Mouse (Mus musculus): Measurements from ENCODE around the gene Lrig3. TPM values are rescaled to one million over a fixed set of nuclear protein-coding genes. Genes with fewer than 3 reads are reported as not detected.

Lrig3 gene
- polyA plus RNA-seq, 1 experiment from 2014 or later = 10.6 TPM

DNA sequence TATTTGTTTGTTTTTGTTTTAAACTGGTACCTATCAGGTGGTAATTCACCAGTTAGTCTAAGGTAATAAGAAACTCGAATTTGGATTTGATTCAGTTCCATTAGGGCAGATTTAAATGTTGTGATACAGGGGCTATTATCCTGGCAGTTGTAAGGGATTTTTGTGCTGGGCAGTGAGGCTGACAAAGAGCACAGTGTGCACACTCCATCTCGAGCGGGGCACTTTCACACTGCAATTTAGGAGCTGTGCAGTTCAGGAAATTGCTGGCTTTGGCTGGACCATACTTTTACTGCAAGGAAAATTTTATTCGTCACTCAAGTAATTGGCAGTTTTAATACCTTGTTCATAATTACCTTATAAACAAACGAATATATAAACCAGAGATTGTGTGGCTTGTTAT is 24.4 kb downstream of the Lrig3 start:
- H3K27me3 ChIP-seq = peaks cover 11% of the 10 kb centered on the region; the same call in 1 of the 2 replicates
- no peak overlapping the region for H3K27ac ChIP-seq
- no peak for ATAC-seq (ENCODE audit: low FRiP score)
- H3K4me1 ChIP-seq = peaks cover 6% of the 10 kb centered on the region
- no peak overlapping the region for H3K4me2 ChIP-seq
- no peaks in the 10 kb centered on the region for H3K9me3 ChIP-seq
- H3K36me3 ChIP-seq (replicated peaks) = no peaks in the 10 kb centered on the region
- 37% methylated on average over 5 of the region's 5 CpGs for WGBS
- no peak overlapping the region for H3K4me3 ChIP-seq (replicated peaks)
- no peak overlapping the region for H3K9ac ChIP-seq

DNA sequence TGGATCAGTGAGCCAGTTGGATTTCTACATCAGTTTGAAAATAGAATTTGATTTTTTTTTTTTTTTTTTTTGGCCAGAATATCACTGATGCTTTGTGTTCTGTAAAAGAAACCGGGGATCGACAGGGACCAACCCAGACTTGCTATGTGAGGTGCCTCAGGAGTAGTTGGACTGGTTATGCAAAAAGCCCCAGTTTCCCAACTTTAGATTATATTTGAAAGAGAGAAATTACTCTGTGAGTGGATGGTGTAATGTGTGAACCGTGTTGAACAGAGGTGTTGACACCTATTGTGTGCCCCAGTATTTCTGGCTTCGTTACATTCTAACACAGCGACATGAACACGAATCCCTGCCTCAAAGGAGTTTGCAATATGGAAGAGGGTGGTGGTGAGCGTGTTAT is 25.9 kb downstream of the Lrig3 start:
- Histone ChIP-seq H3K4me3 (replicated peaks) (no peak overlapping the region), H3K4me1 (peaks cover 9% of the 10 kb centered on the region), H3K9ac (no peak overlapping the region), H3K27ac (no peak overlapping the region), H3K4me2 (no peak overlapping the region), H3K9me3 (no peaks in the 10 kb centered on the region), H3K27me3 (peaks cover 17% of the 10 kb centered on the region; the same call in 1 of the 2 replicates), H3K36me3 (replicated peaks) (no peaks in the 10 kb centered on the region)
- WGBS = 83% methylated on average over 7 of the region's 7 CpGs
- no peak for ATAC-seq (ENCODE audit: low FRiP score)

DNA sequence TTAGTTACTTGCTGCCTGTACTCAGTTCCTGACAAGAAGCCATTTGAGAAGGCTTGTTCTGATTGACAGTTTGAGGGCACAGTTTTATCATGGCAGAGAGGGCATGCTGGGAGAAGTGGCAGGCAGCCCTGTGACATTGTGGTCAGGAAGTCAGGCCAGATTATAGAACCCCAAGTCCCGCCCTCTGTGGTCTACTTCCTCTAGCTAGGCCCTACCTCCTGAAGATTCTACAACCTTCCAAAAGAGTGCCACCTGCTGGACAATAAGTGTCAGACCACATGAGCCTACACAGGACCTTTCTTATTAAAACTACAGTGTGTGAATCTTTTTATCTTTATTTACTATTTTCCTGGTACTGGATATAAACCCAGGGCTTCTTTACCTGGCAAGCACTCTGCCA is 28.9 kb downstream of the Lrig3 start:
- Histone ChIP-seq H3K4me1 (peaks cover 18% of the 10 kb centered on the region), H3K9ac (no peak overlapping the region), H3K9me3 (no peaks in the 10 kb centered on the region), H3K36me3 (replicated peaks) (peaks cover 4% of the 10 kb centered on the region; the same call in 1 of the 2 replicates), H3K27ac (no peak overlapping the region), H3K4me2 (no peak overlapping the region), H3K4me3 (replicated peaks) (no peak overlapping the region), H3K27me3 (peaks cover 24% of the 10 kb centered on the region)
- WGBS = 91% methylated on average over 1 of the region's 1 CpGs
- no peak for ATAC-seq (ENCODE audit: low FRiP score)

DNA sequence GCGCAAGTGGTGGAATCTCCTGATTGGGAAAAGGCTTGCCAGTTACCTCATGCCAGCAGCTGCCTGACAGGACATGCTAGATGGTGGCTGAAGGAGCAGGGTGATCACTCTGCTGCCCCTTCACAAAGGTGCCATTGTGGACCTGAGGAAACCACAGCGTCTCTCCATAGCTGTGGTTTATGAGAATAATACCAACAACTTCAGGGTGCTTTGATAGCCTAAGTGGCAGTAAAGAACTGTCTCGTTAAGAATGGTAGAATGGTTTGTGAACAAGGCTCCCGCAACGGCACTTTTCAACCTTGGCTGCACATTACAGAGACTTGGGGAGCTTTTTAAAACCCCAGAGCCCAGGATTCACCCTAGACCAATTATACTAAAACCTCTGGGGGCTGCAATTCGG is 29.7 kb downstream of the Lrig3 start:
- H3K36me3 ChIP-seq (replicated peaks) = peaks cover 4% of the 10 kb centered on the region; the same call in 1 of the 2 replicates
- H3K27me3 ChIP-seq = peaks cover 27% of the 10 kb centered on the region
- H3K27ac ChIP-seq = no peak overlapping the region
- 58% methylated on average over 6 of the region's 6 CpGs for WGBS
- no peak overlapping the region for H3K9ac ChIP-seq
- peaks cover 14% of the 10 kb centered on the region; the same call in 1 of the 2 replicates for H3K4me1 ChIP-seq
- H3K4me3 ChIP-seq (replicated peaks) = no peak overlapping the region
- ATAC-seq (ENCODE audit: low FRiP score) = no peak
- H3K9me3 ChIP-seq = no peaks in the 10 kb centered on the region
- H3K4me2 ChIP-seq = no peak overlapping the region

DNA sequence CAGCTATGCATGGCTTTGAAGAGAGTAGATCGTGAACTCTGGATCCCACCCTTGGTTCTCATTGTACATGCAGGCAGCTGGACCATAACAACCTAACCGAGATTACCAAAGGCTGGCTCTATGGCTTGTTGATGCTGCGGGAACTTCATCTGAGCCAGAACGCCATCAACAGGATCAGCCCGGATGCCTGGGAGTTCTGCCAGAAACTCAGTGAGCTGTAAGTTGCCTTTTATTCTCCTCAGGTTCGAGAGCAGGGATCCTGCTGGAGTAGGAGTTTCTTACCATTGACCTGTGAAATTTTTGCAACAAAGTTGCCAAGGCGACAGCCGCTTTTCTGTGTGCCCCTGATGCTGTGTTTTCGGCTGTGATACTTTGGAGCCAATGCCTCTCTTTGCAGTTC is 31.0 kb downstream of the Lrig3 start:
- H3K9me3 ChIP-seq = no peaks in the 10 kb centered on the region
- H3K36me3 ChIP-seq (replicated peaks) = peaks cover 4% of the 10 kb centered on the region; the same call in 1 of the 2 replicates
- H3K4me3 ChIP-seq (replicated peaks) = no peak overlapping the region
- no peak overlapping the region for H3K4me2 ChIP-seq
- H3K9ac ChIP-seq = no peak overlapping the region
- peaks cover 32% of the 10 kb centered on the region for H3K27me3 ChIP-seq
- peak; percentile 79 for ATAC-seq (ENCODE audit: low FRiP score)
- peaks cover 14% of the 10 kb centered on the region; the same call in 1 of the 2 replicates for H3K4me1 ChIP-seq
- 32% methylated on average over 9 of the region's 9 CpGs for WGBS
- H3K27ac ChIP-seq = no peak overlapping the region

DNA sequence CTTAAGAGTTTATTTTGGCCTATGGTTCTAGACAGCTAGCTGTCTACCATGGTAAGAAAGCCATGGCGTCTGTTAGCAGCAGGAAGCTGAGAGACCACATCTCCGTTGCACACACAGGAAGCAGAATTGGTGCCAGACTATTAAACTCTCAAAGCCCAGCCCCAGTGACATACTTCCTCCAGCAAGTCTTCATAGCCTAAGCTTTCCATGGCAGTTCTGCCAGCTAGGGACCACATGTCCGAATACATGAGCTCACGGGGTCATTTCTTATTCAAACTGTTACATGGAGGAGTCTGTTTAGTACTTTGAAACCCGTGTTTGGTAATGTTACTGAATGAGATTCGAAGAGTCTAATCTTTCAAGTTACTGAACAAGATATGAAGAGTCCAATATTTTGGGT is 33.6 kb downstream of the Lrig3 start:
- WGBS = 95% methylated on average over 6 of the region's 6 CpGs
- H3K9ac ChIP-seq = no peak overlapping the region
- peaks cover 22% of the 10 kb centered on the region for H3K4me1 ChIP-seq
- no peak overlapping the region for H3K4me3 ChIP-seq (replicated peaks)
- H3K9me3 ChIP-seq = no peaks in the 10 kb centered on the region
- ATAC-seq (ENCODE audit: low FRiP score) = no peak
- peaks cover 4% of the 10 kb centered on the region; the same call in 1 of the 2 replicates for H3K36me3 ChIP-seq (replicated peaks)
- no peak overlapping the region for H3K4me2 ChIP-seq
- H3K27me3 ChIP-seq = peaks cover 29% of the 10 kb centered on the region
- H3K27ac ChIP-seq = no peak overlapping the region

DNA sequence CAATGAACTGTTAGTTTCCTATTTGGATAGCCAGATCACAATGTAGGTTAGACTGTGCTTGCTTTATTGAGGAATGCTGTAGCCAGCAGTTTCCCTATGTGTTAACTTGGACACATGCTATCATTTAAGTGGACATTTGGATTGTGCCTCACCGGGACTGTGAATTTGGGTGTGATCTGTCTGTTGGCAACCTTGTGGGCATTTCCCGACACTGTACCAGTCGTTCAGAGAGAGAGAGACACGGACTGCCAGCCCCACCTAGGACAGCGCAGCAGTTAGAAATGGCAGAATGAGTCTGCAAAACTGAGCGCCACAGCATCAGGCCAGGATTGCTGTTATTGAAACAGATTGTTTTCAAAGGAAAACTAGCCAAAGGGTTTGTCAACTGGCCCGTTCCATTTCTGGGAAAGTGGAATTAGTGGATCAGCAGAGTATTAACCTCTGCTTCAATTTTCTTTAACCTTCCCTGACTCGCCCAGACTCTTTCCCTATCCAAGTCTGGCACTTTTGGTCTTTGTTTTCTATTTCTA is 35.0 kb downstream of the Lrig3 start:
- no peak overlapping the region for H3K27ac ChIP-seq
- no peak for ATAC-seq (ENCODE audit: low FRiP score)
- H3K4me1 ChIP-seq = peaks cover 22% of the 10 kb centered on the region
- peaks cover 23% of the 10 kb centered on the region for H3K27me3 ChIP-seq
- 85% methylated on average over 8 of the region's 8 CpGs for WGBS
- H3K9me3 ChIP-seq = no peaks in the 10 kb centered on the region
- H3K4me2 ChIP-seq = no peak overlapping the region
- H3K4me3 ChIP-seq (replicated peaks) = no peak overlapping the region
- H3K36me3 ChIP-seq (replicated peaks) = peaks cover 4% of the 10 kb centered on the region; the same call in 1 of the 2 replicates
- no peak overlapping the region for H3K9ac ChIP-seq

DNA sequence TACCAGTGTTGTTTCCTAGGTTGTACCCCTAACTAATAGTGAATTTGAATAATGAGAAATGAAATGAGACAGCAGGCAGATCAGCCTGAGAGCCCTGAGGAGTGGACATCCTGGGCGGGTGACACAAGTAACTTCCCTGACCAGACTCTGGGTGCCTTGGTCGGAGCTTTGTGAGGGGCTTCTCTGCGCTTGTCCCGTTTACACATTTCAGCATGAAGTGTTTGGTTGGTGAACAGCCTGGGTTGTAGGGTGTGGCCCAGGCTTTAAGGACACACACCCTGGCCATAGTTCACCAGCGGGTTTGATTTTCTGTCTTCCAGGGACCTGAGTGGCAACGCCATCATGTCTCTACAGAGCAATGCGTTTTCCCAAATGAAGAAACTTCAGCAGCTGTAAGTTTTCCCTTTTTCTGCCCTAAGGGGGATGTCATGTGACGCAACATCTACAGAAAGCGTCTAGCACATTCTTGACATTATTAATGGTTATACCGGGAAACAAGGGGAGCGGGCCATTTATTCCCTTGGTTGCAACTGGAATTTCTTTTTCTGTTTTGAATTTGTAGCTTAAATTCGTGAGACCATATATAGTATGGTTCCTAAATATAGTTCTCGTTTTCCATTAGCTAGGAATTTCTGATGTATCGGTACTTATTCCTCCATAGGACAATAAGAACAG is 36.2 kb downstream of the Lrig3 start:
- H3K4me1 ChIP-seq = peaks cover 15% of the 10 kb centered on the region
- no peak overlapping the region for H3K4me2 ChIP-seq

DNA sequence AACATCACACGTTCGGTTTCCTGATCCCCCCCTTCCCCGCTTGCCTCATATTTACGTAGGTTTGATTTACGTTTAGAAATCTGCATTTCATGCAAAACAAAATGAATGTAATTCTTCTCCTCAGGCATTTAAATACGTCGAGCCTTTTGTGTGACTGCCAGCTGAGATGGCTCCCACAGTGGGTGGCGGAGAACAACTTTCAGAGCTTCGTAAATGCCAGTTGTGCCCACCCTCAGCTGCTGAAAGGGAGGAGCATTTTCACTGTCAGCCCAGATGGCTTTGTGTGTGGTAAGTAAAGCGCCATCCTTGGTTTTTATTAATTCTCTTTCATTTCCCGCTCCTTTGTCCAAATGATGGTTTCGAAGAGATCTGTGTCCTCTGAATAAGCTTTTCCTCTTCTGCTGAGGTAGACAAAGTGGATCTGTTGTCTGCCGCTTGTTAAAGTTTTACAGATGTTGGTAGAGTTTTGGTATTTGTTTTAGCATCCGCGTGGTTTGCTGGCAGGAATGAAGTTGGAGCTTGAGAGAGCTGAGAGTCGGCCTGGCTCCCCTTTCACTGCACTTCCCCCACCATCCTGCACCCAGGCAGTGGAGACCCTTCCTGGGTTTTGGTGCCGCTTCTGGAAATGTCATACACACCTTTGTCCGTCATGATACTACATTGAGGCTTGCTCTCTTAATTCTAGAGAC is 37.0 kb downstream of the Lrig3 start:
- Histone ChIP-seq H3K4me1 (peaks cover 9% of the 10 kb centered on the region), H3K27me3 (peaks cover 22% of the 10 kb centered on the region), H3K27ac (no peak overlapping the region), H3K36me3 (replicated peaks) (peaks cover 15% of the 10 kb centered on the region; the same call in 1 of the 2 replicates), H3K9ac (no peak overlapping the region), H3K9me3 (no peaks in the 10 kb centered on the region), H3K4me3 (replicated peaks) (no peak overlapping the region), H3K4me2 (no peak overlapping the region)
- ATAC-seq (ENCODE audit: low FRiP score) = no peak
- 59% methylated on average over 18 of the region's 18 CpGs for WGBS

More for the DNA sequence above, 36.2 kb downstream of the Lrig3 start:
- WGBS = 88% methylated on average over 14 of the region's 14 CpGs
- no peak overlapping the region for H3K27ac ChIP-seq
- peaks cover 22% of the 10 kb centered on the region for H3K27me3 ChIP-seq
- no peak for ATAC-seq (ENCODE audit: low FRiP score)
- H3K9ac ChIP-seq = no peak overlapping the region
- H3K4me3 ChIP-seq (replicated peaks) = no peak overlapping the region
- H3K9me3 ChIP-seq = no peaks in the 10 kb centered on the region
- peaks cover 14% of the 10 kb centered on the region; the same call in 1 of the 2 replicates for H3K36me3 ChIP-seq (replicated peaks)

DNA sequence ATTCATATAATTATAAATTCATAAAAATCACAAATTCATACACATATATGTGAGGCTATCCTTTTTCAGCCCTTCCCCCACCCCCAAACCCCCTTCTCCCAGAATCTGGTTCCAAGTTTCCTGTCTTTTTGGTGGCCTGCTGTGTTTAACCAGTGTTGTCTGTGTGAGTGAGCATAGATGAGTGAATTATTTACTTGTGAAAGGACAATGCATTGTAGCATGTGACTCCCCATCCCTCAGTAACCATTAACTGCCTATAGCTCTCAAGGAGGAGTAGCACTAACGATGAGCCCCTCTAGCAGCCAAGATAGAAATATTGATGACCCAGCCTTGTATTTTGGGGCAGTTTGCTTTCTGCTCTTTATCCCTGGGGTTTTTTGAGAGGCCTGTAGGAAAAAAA is 37.9 kb downstream of the Lrig3 start:
- H3K9me3 ChIP-seq = no peaks in the 10 kb centered on the region
- peaks cover 18% of the 10 kb centered on the region for H3K27me3 ChIP-seq
- no peak overlapping the region for H3K4me2 ChIP-seq
- peaks cover 8% of the 10 kb centered on the region for H3K4me1 ChIP-seq
- H3K36me3 ChIP-seq (replicated peaks) = peaks cover 17% of the 10 kb centered on the region
- no peak for ATAC-seq (ENCODE audit: low FRiP score)
- WGBS = 46% methylated on average over 1 of the region's 1 CpGs
- no peak overlapping the region for H3K9ac ChIP-seq
- H3K4me3 ChIP-seq (replicated peaks) = no peak overlapping the region
- no peak overlapping the region for H3K27ac ChIP-seq

DNA sequence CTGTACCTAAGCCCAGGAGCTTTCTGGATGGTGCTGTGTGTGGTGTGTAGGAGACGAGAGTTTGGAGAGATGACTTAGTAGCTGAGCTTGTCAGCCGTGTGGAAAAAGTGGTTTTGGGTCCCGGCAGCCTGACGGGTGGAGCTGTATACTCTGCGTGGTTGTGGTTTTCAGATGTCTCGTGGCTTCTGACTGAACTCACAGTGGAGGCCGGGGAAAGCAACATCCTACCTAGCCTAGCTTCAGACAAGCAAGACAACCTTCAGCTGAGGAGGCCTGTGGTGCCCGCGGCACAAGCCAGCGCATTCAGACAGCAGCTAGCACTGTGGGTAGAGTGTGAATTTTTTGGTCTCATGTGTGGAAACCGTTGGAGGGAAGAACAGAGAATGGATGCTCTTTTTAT is 47.7 kb downstream of the Lrig3 start:
- H3K4me2 ChIP-seq = no peak overlapping the region
- 90% methylated on average over 11 of the region's 11 CpGs for WGBS
- no peak for ATAC-seq (ENCODE audit: low FRiP score)

DNA sequence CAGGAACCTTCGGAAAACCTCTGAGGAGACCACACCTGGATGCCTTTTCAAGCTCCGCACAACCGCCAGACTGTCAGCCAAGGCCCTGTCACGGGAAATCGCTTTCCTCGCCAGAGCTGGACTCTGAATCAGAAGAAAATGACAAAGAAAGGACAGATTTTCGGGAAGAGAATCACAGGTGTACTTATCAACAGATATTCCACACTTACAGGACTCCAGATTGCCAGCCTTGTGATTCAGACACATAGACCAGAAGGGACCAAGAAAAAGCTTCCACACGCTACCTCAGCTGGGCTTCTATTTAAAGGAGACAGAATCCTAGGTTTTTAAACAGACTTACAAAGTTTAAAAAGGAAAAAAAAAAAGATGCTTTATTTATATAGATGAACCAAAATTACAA is 48.7 kb downstream of the Lrig3 start:
- H3K9ac ChIP-seq = no peak overlapping the region
- no peaks in the 10 kb centered on the region for H3K4me1 ChIP-seq
- H3K27me3 ChIP-seq = no peaks in the 10 kb centered on the region
- WGBS = 91% methylated on average over 8 of the region's 8 CpGs
- H3K4me2 ChIP-seq = no peak overlapping the region
- peaks cover 18% of the 10 kb centered on the region for H3K36me3 ChIP-seq (replicated peaks)
- H3K9me3 ChIP-seq = no peaks in the 10 kb centered on the region
- H3K4me3 ChIP-seq (replicated peaks) = no peak overlapping the region
- no peak for ATAC-seq (ENCODE audit: low FRiP score)
- H3K27ac ChIP-seq = no peak overlapping the region

More for the DNA sequence above, 47.7 kb downstream of the Lrig3 start:
- Histone ChIP-seq H3K9ac (no peak overlapping the region), H3K27me3 (no peaks in the 10 kb centered on the region), H3K9me3 (no peaks in the 10 kb centered on the region), H3K27ac (no peak overlapping the region), H3K36me3 (replicated peaks) (peaks cover 27% of the 10 kb centered on the region), H3K4me3 (replicated peaks) (no peak overlapping the region), H3K4me1 (no peaks in the 10 kb centered on the region)

Data from forebrain, embryonic 12.5 days (tissue).